Mouse (Mus musculus): ENCODE measurements around the gene Ubl7. TPM values are rescaled to one million over a fixed set of nuclear protein-coding genes. Genes with fewer than 3 reads are reported as not detected.

Gene Ubl7
- total and polyA plus RNA-seq, 3 experiments: 24.7 to 81.1 (median 37.3) TPM

DNA sequence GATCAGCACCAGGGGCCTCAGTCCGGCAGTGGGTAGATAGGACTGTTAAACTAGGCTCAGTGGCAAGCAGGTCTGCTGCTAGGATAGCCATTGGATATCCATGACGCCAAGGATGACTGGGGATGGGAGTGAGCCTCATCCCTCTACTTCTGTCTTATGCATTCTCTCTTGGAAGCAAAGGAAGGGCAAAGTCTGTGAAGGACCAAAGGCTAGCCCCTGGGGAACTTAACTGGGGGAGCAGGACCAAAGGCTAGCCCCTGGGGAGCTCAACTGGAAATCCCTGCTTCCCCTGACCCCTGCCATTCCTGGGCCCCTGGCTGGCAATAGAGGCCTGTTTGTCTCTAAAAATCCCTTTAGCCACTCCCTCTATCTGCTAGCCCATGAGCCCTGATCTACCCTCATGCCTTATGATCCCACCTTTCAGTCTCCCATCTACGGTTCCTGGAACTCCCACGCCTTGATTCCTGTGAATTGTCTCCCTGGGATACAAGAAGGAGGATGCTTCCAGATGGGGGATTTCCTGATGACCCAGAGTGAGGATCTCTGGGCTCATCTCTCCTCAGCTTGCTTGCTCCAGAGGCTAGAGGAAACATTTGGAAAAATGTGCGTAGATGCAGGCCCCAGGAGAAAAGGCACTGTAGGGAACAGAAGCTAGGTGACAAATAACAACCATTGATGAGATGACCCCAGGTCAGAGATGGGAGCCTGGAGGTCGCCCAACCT lies 53.9 kb downstream of the Ubl7 start:
- Histone ChIP-seq H3K4me1 (ENCODE audit: control insufficient read depth in 1 of 2, insufficient read depth in 2 of 2) (peaks cover 50 to 96% of the 10 kb centered on the region in 2 experiments), H3K36me3 (replicated peaks in 1 of 2; ENCODE audit: control insufficient read depth in 1 of 2, insufficient read depth in 1 of 2, low read length in 1 of 2) (peaks cover 35 to 39% of the 10 kb centered on the region in 2 experiments), H3K9ac (ENCODE audit: insufficient read depth, low read depth) (no peak overlapping the region; the same call in 1 of the 2 replicates), H3K9me3 (replicated peaks; ENCODE audit: low read length) (no peaks in the 10 kb centered on the region), H3K27me3 (replicated peaks) (no peaks in the 10 kb centered on the region), H3K27ac (ENCODE audit: insufficient read depth, low read depth) (peak overlapping the region; percentile 99), H3K4me3 (replicated peaks in 1 of 3; ENCODE audit: low read depth in 2 of 3, low read length in 2 of 3, poor library complexity in 1 of 3) (no peak overlapping the region), H3K79me2 (replicated peaks; ENCODE audit: control insufficient read depth, extremely low read depth, insufficient read depth, poor library complexity, severe bottlenecking) (no peaks in the 10 kb centered on the region; the same call in 1 of the 2 replicates), H3K4me2 (ENCODE audit: insufficient read depth, low read depth, poor library complexity, severe bottlenecking) (no peak overlapping the region)
- no peak for DNase-seq (ENCODE audit: extremely low read depth)
- in situ Hi-C loops (cut with MboI; ENCODE audit: low pct_ligation_motif_present, low pct_unique_long_range_greater_than_20kb, low sequenced_read_pairs): no loop called here
- dilution Hi-C loops (cut with MboI; ENCODE audit: extremely low pct_ligation_motif_present, extremely low pct_unique_long_range_greater_than_20kb, low sequenced_read_pairs): no loop called here
- TF ChIP-seq CHD2 (IDR thresholded peaks at IDR 0.05; ENCODE audit: low read length) (peak; percentile 23; the same call in 1 of the 2 replicates), NELFE (IDR thresholded peaks at IDR 0.05; ENCODE audit: low read depth, low read length) (no peak), IRF4 (IDR thresholded peaks at IDR 0.05; ENCODE audit: low read depth, low read length) (0 out of 2 replicates have a peak, but pooled peaks have one; percentile 6), ZC3H11A (IDR thresholded peaks at IDR 0.05; ENCODE audit: low read depth, low read length) (no peak), RCOR1 (conservative IDR thresholded peaks at IDR 0.05; ENCODE audit: low read depth, low read length) (no peak)

GRCm38 (mm10) chr9:57965281-57966185 lies 54.8 kb downstream of the Ubl7 start:
- Histone ChIP-seq H3K79me2 (replicated peaks; ENCODE audit: control insufficient read depth, extremely low read depth, insufficient read depth, poor library complexity, severe bottlenecking) (no peaks in the 10 kb centered on the region; the same call in 1 of the 2 replicates), H3K36me3 (replicated peaks in 1 of 2; ENCODE audit: control insufficient read depth in 1 of 2, insufficient read depth in 1 of 2, low read length in 1 of 2) (peaks cover 26 to 31% of the 10 kb centered on the region in 2 experiments), H3K9me3 (replicated peaks; ENCODE audit: low read length) (no peaks in the 10 kb centered on the region), H3K27ac (ENCODE audit: insufficient read depth, low read depth) (peak overlapping the region; percentile 99), H3K9ac (ENCODE audit: insufficient read depth, low read depth) (no peak overlapping the region; the same call in 1 of the 2 replicates), H3K4me3 (replicated peaks in 1 of 3; ENCODE audit: low read depth in 2 of 3, low read length in 2 of 3, poor library complexity in 1 of 3) (no peak overlapping the region), H3K4me1 (ENCODE audit: control insufficient read depth in 1 of 2, insufficient read depth in 2 of 2) (peaks cover 58 to 96% of the 10 kb centered on the region in 2 experiments), H3K4me2 (ENCODE audit: insufficient read depth, low read depth, poor library complexity, severe bottlenecking) (no peak overlapping the region), H3K27me3 (replicated peaks) (no peaks in the 10 kb centered on the region)
- dilution Hi-C loops (cut with MboI; ENCODE audit: extremely low pct_ligation_motif_present, extremely low pct_unique_long_range_greater_than_20kb, low sequenced_read_pairs) (no loop called here), in situ Hi-C loops (cut with MboI; ENCODE audit: low pct_ligation_motif_present, low pct_unique_long_range_greater_than_20kb, low sequenced_read_pairs) (no loop called here)
- DNase-seq (ENCODE audit: extremely low read depth): no peak
- no peak for TF ChIP-seq ZNF384 (IDR thresholded peaks at IDR 0.05; ENCODE audit: low read depth, low read length)
- TF ChIP-seq MAFK (IDR thresholded peaks at IDR 0.05; ENCODE audit: insufficient replicate concordance, low read length): 0 out of 2 replicates have a peak, but pooled peaks have one; percentile 3
- TF ChIP-seq ZMIZ1 (IDR thresholded peaks at IDR 0.05; ENCODE audit: low read depth, low read length): peak; percentile 16; the same call in 1 of the 2 replicates
- peak; percentile 73 for TF ChIP-seq BHLHE40 (IDR thresholded peaks at IDR 0.05; ENCODE audit: low read depth, low read length)
- TF ChIP-seq MAZ (IDR thresholded peaks at IDR 0.05; ENCODE audit: low read depth, low read length): peak; percentile 21; the same call in 1 of the 2 replicates
